Mouse (Mus musculus): ENCODE measurements at regions not wholly inside any gene's neighbourhood (a gene's known extent, or its start where the extent isn't known, plus 50 kb on each side); places are given as distances from the start of the nearest gene placed in this dataset.
"Not testable (repeated sequence)": the region's sequence is repeated elsewhere in the genome, so short reads cannot be mapped to it uniquely, and the experiment has no call there.

DNA sequence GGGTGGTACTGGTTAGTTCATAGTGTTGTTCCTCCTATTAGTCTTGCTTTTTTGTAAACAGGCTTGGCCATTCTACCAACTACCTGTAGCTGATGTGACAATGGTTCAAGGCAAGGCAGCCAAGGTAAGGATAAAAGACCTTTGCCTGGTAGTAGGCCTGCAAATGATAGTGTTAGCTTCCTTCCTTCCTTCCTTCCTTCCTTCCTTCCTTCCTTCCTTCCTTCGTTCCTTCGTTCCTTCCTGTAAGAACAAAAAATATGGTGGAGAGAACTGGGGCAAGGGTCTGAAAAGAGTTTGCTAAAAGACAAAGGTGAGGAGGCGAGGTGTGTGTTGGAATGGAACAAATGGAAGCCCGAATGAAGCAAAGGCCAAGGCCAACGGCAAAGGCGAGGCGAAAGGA lies 84.8 kb upstream of the Ezh2 start:
- DNase-seq (ENCODE audit: low spot score), result not testable (repeated sequence)

DNA sequence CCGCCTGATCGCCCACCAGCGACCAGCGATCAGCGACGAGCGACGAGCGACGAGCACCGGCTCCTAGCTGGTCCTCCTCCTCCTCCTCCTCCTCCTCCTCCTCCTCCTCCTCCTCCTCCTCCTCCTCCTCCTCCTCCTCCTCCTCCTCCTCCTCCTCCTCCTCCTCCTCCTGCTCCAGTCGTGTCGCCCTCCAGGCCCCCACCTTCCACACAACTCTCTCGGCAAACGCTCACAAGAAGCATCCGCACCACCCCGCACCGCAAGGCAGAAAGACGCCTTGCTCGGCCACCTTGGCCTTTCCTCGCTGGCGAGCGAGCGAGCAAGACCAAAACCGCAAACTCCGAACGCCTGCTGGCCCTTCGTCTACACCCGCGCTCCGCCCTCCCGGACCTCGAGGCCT lies 77.6 kb upstream of the Ezh2 start:
- DNase-seq (ENCODE audit: low spot score), result peak; percentile 46

GRCm38 (mm10) chr6:47652880-47653279 lies 57.7 kb upstream of the Ezh2 start:
- DNase-seq (ENCODE audit: low spot score), result peak; percentile 25

DNA sequence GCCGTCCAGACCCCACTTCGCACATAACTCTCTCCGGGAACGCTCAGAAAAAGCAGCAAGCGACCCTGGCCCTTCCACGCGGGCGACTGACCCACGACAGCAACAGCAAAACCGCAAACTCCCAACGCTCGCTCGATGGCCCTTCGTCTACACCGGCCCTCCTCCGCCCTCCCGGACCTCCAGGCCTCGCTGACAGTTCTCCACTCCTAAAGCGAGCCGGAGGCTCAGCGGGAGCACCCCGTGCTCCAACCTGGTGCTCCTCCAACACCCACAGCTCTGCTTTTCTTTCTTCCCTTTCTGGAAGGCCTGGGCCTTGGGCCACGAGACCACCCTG lies 56.2 kb upstream of the Ezh2 start:
- DNase-seq (ENCODE audit: low spot score), result not testable (repeated sequence)

DNA sequence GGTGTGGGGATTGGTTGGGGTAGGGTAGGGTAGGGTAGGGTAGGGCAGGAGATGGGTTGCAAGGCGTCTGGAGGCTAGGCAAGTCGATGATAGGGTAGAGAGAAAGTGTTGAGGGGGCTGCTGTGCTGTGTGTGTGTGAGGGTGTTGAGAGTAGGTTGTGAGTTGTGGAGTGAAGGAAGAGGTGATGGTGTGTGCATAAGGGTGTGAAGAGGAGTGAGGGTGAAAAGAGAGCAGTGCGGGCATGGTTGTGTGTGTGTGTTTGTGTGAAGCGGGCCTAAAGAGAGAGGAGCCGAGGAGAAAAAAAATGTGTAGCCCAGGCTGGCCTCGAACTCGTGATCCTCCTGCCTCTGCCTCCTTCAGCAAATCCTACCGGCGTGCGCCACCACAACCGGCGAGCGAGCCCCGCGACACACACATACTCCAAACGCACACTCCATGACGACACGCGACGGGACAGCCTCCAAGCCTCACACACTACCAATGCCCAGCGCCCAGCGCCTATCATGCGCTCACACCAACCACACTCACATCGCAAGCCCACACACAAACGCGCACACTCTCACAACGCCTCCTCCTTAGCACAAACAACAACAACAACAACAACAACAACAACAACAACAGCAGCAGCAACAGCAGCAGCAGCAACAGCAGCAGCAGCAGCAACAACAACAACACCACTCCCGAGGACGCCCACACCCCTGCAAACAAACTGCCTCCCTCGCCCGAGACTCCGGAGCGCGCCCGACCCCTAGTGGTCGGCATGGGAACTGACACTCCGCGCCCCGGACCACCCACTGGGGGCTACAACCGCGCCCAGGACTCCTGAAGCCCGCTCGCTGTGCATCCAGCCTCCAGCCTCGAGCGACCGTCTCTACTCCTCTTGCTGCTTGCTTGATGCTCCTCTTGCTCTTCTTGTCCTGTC lies 55.6 kb upstream of the Ezh2 start:
- peak; percentile 98 for DNase-seq (ENCODE audit: low spot score)

DNA sequence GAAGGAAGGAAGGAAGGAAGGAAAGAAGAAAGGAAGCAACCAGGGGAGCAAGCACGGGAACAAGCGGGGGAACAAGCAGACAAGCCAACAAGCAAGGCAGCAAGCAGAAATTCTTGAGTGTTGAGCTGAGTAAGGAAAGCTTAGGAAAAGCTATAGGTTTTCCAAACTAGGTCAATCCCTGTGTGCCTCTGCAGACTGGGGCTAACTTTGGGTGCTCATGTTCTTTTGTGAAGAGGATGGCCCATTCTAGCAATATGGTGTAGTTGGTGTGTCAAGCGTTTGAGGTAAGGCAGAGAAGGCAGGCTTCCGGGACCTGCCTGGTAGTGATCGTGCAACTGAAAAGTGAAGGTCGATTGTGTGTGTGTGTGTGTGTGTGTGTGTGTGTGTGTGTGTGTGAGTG lies 54.8 kb upstream of the Ezh2 start:
- peak; percentile 10 for DNase-seq (ENCODE audit: low spot score)

- DNase-seq (ENCODE audit: low spot score), result peak; percentile 15
Observed at GRCm38 (mm10) chr6:47649451-47649931, 54.4 kb upstream of the Ezh2 start.

DNA sequence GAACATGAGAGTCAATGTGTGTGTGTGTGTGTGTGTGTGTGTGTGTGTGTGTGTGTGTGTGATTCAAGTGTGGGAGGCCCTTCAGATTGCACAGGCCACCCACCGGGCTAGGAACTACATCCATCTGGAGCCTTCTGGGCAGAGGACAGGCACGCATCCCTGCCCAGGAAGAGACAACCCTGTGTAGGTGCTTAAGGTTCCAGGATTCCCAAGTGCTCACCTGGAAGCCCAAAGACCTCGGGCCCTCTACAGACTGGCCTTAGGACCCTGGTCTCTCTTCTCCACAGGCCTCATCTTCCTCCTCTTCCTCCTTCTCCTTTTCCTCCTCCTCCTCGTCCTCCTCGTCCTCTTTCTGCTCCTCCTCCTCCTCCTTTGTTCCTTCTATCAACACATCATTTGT lies 53.8 kb upstream of the Ezh2 start:
- DNase-seq (ENCODE audit: low spot score), result peak; percentile 6

- no peak for DNase-seq (ENCODE audit: low spot score)
Observed at GRCm38 (mm10) chr6:47648316-47648715, 53.2 kb upstream of the Ezh2 start.

GRCm38 (mm10) chr6:47647876-47648275 lies 52.7 kb upstream of the Ezh2 start:
- DNase-seq (ENCODE audit: low spot score), result peak; percentile 6

DNA sequence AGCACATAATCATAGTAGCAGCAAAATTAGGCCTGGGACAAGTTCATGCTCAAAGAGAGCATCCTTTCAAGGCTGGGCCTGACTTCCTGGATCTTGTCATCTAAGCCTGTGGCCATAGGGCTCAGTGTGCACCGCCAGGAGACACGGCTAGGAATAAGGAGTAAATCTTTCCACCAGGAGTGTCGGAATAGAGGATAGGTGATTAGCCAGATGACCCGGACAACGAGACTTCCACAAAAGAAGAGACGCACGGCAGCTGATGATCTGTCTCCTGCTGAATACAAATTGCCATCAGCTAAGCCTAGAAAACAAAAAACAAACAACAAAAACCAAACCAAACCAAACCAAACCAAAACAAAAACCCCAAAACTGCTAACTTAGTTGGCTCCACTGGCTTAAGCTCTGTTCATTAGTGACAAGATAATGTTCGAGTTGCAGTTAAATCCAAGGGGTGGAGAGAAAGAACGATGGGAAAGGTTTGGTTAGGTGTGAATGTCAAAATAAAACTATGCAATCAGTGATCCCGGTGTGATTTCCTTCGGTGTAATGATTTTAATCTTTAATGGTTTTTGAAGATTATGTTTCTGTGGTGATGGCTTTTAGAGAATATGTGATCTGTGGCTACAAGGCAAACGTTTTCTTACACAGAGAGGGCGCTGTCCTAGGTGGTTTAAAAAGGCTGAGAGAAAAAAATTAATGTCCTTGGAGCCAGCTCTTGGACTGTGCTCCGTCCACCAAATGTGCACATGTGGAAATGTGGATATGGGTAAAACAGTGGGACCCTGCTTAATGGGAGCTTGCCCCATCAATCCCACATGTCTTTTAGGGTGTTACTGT lies 51.8 kb upstream of the Ezh2 start:
- DNase-seq (ENCODE audit: low spot score), result peak; percentile 5

DNA sequence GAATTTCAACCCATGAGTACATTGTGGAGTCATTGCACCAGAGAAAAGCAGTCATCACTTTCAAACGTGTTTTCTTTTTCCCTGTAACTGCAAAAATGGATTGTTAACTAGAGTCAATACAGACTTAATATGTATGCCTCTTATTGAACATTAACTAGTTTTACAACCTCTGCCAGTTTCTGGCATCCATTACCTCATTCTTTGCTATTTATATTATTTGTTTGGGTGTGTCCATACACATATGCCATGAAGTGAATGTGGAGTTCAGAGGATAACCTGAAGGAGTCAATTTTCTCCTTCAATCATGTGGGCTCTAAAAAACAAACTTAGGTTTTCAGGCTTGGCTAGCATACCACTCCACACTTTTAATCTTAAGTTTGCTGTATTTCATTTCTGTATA lies 50.9 kb upstream of the Ezh2 start:
- DNase-seq (ENCODE audit: low spot score), result no peak

Data from urinary bladder, postnatal 25 days (tissue).